Mouse (Mus musculus): ENCODE data around the gene Slc25a5. TPM values are rescaled to one million over a fixed set of nuclear protein-coding genes. Genes with fewer than 3 reads are reported as not detected.
"Not testable (repeated sequence)": the region's sequence is repeated elsewhere in the genome, so short reads cannot be mapped to it uniquely, and the experiment has no call there.

Slc25a5 gene
- polyA plus RNA-seq, 1 experiment from 2014 or later = 1,122 TPM

DNA sequence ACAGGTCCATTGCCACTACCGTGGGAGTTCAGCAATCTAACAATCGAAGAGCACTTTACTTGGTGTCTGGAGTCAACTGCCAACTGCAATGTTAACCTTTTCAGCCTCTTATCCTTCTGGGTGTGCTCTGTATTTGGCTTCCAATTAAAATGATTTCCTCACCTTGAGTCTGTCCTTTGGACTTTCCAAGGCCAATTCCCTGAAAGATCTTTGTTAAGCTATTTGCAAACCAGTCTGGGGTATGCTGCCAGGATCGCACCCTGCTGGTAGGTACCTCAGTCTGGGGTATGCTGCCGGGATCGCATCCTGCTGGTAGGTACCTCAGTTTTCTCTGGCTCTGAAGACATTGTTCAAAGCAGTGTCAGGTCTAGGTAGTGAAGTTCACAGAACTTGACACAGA lies 880 bp upstream of the Slc25a5 start:
- WGBS = 54% methylated on average over 5 of the region's 5 CpGs
- H3K9me3 ChIP-seq (ENCODE audit: control insufficient read depth, low read length) = no peaks in the 10 kb centered on the region
- H3K36me3 ChIP-seq (ENCODE audit: control insufficient read depth, insufficient read depth, low read length) = no peaks in the 10 kb centered on the region
- H3K9ac ChIP-seq (ENCODE audit: low read length) = no peak overlapping the region
- ATAC-seq (ENCODE audit: low FRiP score, low TSS enrichment) = no peak
- H3K27ac ChIP-seq (replicated peaks) = no peak overlapping the region
- H3K4me1 ChIP-seq (replicated peaks; ENCODE audit: control insufficient read depth, insufficient read depth) = no peaks in the 10 kb centered on the region
- no peaks in the 10 kb centered on the region for H3K27me3 ChIP-seq (ENCODE audit: control insufficient read depth, insufficient read depth, low read length)
- 0 out of 2 replicates have a peak, but pooled peaks have one; percentile 15 for TF ChIP-seq CTCF (IDR thresholded peaks at IDR 0.05; ENCODE audit: low read depth)
- TF ChIP-seq EP300 (optimal IDR thresholded peaks at IDR 0.05) = no peak
- no peak overlapping the region for H3K4me2 ChIP-seq (replicated peaks; ENCODE audit: low read depth)
- DNase-seq (ENCODE audit: low spot score) = no peak
- H3K4me3 ChIP-seq (ENCODE audit: low read depth, low read length) = no peak overlapping the region

DNA sequence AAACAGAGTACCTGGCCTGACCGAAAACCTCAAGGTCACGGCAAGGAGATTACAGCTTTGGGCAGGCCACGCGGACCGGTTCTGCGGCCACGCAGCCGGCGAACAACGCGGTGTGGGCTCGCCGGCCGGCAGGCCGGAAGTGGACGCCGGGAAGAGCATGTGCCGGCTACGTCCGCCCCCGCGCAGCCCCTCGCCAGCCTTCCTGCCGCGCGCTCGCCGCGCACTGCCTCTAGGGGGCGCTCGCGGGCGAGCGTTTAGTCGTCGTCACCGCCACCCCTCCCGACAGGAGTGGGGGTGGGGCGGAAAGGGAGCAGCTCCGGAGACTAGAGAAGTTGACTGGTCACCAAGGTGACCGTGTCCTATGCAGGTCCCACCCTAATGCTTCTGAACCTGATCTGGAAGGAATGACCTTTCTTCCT lies 721 bp downstream of the Slc25a5 start:
- no peaks in the 10 kb centered on the region for H3K36me3 ChIP-seq (ENCODE audit: control insufficient read depth, insufficient read depth, low read length)
- 9% methylated on average over 18 of the region's 41 CpGs for WGBS
- peak; percentile 86 for ATAC-seq (ENCODE audit: low FRiP score, low TSS enrichment)
- H3K9ac ChIP-seq (ENCODE audit: low read length) = peak overlapping the region; percentile 79
- H3K27ac ChIP-seq (replicated peaks) = peak overlapping the region; percentile 92
- H3K4me2 ChIP-seq (replicated peaks; ENCODE audit: low read depth) = peak overlapping the region; percentile 52
- no peaks in the 10 kb centered on the region for H3K9me3 ChIP-seq (ENCODE audit: control insufficient read depth, low read length)
- H3K27me3 ChIP-seq (ENCODE audit: control insufficient read depth, insufficient read depth, low read length) = no peaks in the 10 kb centered on the region
- DNase-seq (ENCODE audit: low spot score) = peak; percentile 86
- peak overlapping the region; percentile 60 for H3K4me3 ChIP-seq (ENCODE audit: low read depth, low read length)
- H3K4me1 ChIP-seq (replicated peaks; ENCODE audit: control insufficient read depth, insufficient read depth) = no peaks in the 10 kb centered on the region
- TF ChIP-seq EP300 (optimal IDR thresholded peaks at IDR 0.05) (no peak), CTCF (IDR thresholded peaks at IDR 0.05; ENCODE audit: low read depth) (peak; percentile 85)

DNA sequence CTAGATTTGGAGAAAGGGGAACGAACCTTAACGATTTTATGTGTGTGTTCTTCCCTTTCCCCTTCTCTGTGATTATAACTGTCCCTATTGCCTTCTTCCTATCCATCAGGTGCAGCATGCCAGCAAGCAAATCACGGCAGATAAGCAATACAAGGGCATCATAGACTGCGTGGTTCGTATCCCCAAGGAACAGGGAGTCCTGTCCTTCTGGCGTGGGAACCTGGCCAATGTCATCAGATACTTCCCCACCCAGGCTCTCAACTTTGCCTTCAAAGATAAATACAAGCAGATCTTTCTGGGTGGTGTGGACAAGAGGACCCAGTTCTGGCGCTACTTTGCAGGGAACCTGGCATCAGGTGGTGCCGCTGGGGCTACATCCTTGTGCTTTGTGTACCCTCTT lies 1.3 kb downstream of the Slc25a5 start:
- H3K27me3 ChIP-seq (ENCODE audit: control insufficient read depth, insufficient read depth, low read length); DNase-seq (ENCODE audit: low spot score); H3K27ac ChIP-seq (replicated peaks); H3K4me1 ChIP-seq (replicated peaks; ENCODE audit: control insufficient read depth, insufficient read depth); H3K36me3 ChIP-seq (ENCODE audit: control insufficient read depth, insufficient read depth, low read length); ATAC-seq (ENCODE audit: low FRiP score, low TSS enrichment); H3K9me3 ChIP-seq (ENCODE audit: control insufficient read depth, low read length); H3K9ac ChIP-seq (ENCODE audit: low read length): not testable (repeated sequence)
- Histone ChIP-seq H3K4me2 (replicated peaks; ENCODE audit: low read depth) (peak overlapping the region; percentile 52), H3K4me3 (ENCODE audit: low read depth, low read length) (peak overlapping the region; percentile 60)
- 45% methylated on average over 8 of the region's 8 CpGs for WGBS

DNA sequence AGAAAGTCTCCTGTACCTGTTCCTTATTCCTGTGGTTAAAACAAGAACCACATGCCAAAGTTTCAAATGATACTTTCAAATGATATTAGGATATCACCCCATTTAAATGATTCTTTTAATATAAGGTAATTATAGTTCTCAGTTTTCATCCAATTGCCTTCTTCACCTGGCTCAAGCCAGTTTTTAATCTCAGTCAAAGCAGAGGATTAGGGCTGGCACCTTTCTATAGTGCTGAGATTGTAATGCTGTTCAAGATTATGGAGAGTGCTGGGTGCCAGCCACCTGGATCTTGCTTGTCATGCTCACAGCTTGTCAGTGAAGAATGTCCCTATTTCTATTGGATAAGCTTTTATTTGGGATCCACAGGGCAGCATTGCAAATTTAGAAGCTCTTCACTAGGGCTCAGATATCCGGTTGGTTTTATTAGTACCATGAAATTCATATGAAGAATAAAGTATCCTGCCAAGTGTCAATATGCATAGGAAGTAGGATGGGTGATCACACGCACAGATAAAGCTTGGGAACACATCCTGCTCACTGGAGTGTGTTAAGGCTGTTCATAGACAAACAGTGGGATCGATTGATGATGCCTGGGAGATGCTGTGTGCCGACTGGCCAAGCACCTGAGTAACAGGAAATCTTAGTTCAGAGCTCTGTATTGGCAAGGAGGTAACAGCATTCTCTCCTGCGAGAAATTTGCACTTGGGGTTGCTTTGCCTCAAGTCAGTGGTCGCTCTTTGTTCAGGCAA lies 3.9 kb downstream of the Slc25a5 start:
- no peak overlapping the region for H3K9ac ChIP-seq (ENCODE audit: low read length)
- H3K36me3 ChIP-seq (ENCODE audit: control insufficient read depth, insufficient read depth, low read length) = no peaks in the 10 kb centered on the region
- no peaks in the 10 kb centered on the region for H3K4me1 ChIP-seq (replicated peaks; ENCODE audit: control insufficient read depth, insufficient read depth)
- no peaks in the 10 kb centered on the region for H3K27me3 ChIP-seq (ENCODE audit: control insufficient read depth, insufficient read depth, low read length)
- no peak overlapping the region for H3K27ac ChIP-seq (replicated peaks)
- 45% methylated on average over 6 of the region's 6 CpGs for WGBS
- H3K9me3 ChIP-seq (ENCODE audit: control insufficient read depth, low read length) = no peaks in the 10 kb centered on the region
- ATAC-seq (ENCODE audit: low FRiP score, low TSS enrichment) (no peak), DNase-seq (ENCODE audit: low spot score) (no peak)
- H3K4me2 ChIP-seq (replicated peaks; ENCODE audit: low read depth) = no peak overlapping the region
- H3K4me3 ChIP-seq (ENCODE audit: low read depth, low read length) = no peak overlapping the region
- no peak for TF ChIP-seq EP300 (optimal IDR thresholded peaks at IDR 0.05)
- no peak for TF ChIP-seq CTCF (IDR thresholded peaks at IDR 0.05; ENCODE audit: low read depth)

DNA sequence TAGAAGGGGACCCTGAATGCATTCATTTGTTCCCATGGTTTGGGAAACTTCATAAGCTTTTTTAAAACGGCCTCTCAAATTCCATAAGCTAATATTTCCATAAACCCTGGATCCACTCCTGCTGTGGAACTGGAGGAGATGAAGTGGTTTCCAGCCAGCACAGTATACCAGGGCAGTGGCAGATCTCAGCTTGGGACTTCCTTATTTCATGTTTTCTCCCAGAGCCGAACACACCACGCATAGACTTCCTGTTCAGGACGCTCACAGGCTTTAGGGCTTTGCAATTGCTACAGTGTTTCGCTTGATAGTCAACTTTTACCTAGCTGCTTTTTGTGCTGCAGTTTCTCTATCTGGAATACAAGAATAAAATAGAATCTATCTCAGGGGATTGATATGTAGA lies 7.7 kb downstream of the Slc25a5 start:
- Histone ChIP-seq H3K9me3 (ENCODE audit: control insufficient read depth, low read length) (no peaks in the 10 kb centered on the region), H3K4me1 (replicated peaks; ENCODE audit: control insufficient read depth, insufficient read depth) (no peaks in the 10 kb centered on the region), H3K27ac (replicated peaks) (no peak overlapping the region), H3K36me3 (ENCODE audit: control insufficient read depth, insufficient read depth, low read length) (no peaks in the 10 kb centered on the region), H3K27me3 (ENCODE audit: control insufficient read depth, insufficient read depth, low read length) (no peaks in the 10 kb centered on the region), H3K4me2 (replicated peaks; ENCODE audit: low read depth) (no peak overlapping the region), H3K4me3 (ENCODE audit: low read depth, low read length) (no peak overlapping the region), H3K9ac (ENCODE audit: low read length) (no peak overlapping the region)
- DNase-seq (ENCODE audit: low spot score) (no peak), ATAC-seq (ENCODE audit: low FRiP score, low TSS enrichment) (no peak)
- TF ChIP-seq CTCF (IDR thresholded peaks at IDR 0.05; ENCODE audit: low read depth) = no peak
- no peak for TF ChIP-seq EP300 (optimal IDR thresholded peaks at IDR 0.05)
- 64% methylated on average over 5 of the region's 5 CpGs for WGBS

DNA sequence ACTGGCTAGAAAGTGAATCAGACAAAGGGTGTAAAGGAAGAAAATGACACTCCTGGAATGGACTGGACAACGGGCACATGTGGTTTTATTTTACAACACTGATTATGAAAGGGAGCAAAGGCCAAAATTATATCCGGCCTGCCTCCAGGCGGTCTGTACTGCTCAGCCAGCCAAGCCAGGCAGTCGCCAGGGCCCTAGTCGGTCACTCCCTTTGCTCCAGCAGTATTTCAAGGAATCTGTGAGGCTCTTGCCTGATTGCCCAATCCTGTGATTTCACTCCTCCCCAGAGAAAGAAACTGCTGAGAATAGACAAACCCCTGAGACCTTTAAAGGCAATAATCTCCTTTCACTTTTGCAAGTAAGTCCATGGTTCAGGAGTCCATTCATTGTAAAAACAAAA lies 8.7 kb downstream of the Slc25a5 start:
- Histone ChIP-seq H3K9me3 (ENCODE audit: control insufficient read depth, low read length) (no peaks in the 10 kb centered on the region), H3K27ac (replicated peaks) (no peak overlapping the region), H3K4me2 (replicated peaks; ENCODE audit: low read depth) (no peak overlapping the region), H3K9ac (ENCODE audit: low read length) (no peak overlapping the region), H3K36me3 (ENCODE audit: control insufficient read depth, insufficient read depth, low read length) (no peaks in the 10 kb centered on the region), H3K4me1 (replicated peaks; ENCODE audit: control insufficient read depth, insufficient read depth) (no peaks in the 10 kb centered on the region), H3K4me3 (ENCODE audit: low read depth, low read length) (no peak overlapping the region), H3K27me3 (ENCODE audit: control insufficient read depth, insufficient read depth, low read length) (no peaks in the 10 kb centered on the region)
- TF ChIP-seq CTCF (IDR thresholded peaks at IDR 0.05; ENCODE audit: low read depth) = no peak
- no peak for TF ChIP-seq EP300 (optimal IDR thresholded peaks at IDR 0.05)
- 42% methylated on average over 5 of the region's 5 CpGs for WGBS
- DNase-seq (ENCODE audit: low spot score) (peak; percentile 39), ATAC-seq (ENCODE audit: low FRiP score, low TSS enrichment) (no peak; the same call in 1 of the 2 replicates)

Measured in stomach, postnatal 0 days (tissue).